Mouse (Mus musculus) spleen, postnatal 10 days (tissue): ENCODE results near the gene Hs2st1.

Experiments used
- DNase-seq, 2 experiments: peaks; one replicate each; pipeline ENCODE4 v3.0.0; 2021 to 2022; ENCODE audit warnings: low spot score in 2 of 2

Gene Hs2st1

DNA sequence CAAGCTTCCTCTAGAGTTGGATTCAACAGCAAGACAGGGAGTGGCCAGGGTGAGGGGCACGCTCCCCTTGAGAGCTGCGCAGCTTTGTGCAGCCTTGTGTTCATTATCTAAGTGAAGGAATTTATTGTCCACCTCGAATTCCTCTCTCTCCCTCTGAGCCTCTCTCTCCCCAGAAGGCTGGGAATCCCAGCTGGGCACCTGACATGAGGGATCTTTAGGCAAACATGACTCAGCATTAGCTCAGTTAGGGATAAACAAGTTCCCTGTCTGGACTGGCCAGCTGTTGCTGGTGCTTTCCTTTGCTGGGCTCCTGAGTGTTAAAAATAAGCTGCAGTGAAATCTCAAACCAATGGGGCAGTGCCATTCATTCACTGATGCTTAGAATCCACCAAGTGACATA, 63.8 kb downstream of the Hs2st1 start:
- DNase-seq = no peak

DNA sequence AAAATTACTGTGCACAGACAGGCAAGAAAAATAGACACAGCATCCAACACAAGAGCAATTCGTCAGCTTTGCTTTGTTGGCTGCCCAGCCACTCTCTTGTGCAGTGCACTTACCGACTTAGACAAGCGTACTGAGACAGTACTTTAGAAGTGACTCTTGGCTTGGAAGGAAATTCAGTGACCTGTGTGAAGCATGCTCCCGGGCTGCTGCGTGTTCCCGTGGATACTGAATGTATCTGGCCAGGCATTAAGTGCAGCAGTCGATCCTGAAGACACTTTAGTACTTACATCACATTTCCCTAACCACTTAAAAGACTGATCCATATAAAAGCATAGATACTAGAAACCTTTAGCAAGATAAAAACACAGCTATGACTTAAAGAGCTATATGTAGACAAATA, 68.1 kb downstream of the Hs2st1 start:
- no peak for DNase-seq

DNA sequence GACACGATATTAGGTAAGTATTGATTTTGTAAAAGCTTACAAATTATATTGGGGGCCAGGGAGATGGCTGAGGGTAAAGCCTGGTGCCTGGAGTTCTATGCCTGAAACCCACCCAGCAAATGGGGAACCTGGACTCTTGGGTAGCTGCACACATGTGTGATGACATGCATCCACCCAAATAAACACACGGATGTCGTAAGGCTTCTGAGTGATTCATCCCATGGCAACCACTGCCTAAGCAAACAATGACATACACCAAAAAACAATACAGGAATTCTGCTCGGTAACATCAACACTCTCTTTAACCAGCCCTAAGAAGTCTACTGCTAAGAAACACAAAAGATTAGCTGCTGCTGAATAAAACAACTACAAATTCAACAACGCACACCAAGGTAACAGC, 73.2 kb downstream of the Hs2st1 start:
- DNase-seq = no peak

DNA sequence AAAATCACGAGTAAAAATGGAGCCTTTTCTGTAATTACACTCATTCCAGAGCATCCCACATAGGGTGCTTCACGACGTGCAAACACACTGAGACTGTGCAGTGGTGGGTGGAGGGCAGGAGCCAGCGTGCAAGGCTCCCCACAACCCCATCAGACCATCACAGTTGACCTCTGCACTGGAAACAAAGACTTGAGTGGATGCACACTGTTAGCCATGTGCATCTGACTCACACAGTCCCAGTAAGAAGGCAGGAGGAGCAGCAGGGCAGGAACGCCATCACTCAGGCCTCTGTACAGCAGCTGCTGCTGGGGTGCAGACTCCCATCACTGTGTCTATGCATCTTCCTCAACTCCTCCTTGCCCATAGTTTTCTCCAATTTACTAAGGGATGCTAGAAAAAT, 75.1 kb downstream of the Hs2st1 start:
- no peak for DNase-seq

DNA sequence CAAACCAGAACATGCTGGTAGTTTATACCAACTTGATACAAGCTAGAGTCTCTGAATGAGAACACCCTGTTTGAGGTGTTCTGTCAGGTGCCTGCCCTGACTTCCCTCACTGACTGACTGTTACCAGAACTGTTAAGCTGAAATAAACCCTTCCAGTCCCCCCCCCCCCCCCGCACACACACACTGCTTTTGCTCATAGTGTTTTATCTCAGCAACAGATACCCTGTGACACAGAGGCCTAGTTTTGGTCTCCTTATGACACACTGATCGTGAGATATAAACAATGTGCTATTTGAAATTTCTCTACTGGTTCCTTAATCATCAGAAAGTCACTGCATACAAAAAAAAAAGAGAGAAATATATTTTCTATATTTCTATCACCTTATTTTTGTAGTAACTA, 81.2 kb downstream of the Hs2st1 start:
- no peak for DNase-seq

DNA sequence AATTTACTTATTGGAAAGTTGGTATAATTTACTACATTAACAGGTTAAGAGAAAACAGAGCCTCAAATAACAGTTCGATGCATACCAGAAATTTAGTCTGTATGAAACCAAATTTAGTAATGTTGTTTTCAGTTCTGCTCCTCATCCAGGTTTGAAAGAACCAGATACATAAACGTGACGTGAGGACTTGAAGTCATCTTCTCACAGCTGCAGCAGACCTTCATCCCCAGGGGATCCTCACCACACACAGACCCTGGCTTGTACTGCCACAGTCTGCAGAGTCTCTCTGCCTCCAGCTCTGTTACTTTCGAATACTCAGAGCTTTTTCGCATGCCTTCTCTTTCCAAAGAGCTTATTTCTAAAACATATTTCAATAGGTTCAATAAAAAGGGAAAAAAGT, 89.4 kb downstream of the Hs2st1 start:
- DNase-seq = peak in 1 of 2 experiments; percentile 48

DNA sequence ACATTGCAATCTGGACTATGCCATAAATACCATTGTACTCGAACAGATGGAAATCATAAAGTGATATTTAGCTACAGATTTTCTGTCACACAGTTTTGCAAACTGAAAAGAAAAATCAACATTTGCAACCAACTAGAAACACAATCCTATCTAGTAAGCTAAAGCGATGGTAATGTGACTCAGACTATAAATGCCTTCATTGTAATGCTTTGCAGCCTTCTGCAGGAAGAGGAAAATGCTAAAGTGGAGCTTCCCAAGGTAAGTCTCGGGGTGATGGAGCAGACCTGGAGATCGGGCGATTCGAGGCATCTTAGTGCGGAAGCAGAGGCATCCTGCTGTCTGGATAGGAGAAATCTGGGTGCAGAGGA, 91.6 kb downstream of the Hs2st1 start:
- no peak for DNase-seq

DNA sequence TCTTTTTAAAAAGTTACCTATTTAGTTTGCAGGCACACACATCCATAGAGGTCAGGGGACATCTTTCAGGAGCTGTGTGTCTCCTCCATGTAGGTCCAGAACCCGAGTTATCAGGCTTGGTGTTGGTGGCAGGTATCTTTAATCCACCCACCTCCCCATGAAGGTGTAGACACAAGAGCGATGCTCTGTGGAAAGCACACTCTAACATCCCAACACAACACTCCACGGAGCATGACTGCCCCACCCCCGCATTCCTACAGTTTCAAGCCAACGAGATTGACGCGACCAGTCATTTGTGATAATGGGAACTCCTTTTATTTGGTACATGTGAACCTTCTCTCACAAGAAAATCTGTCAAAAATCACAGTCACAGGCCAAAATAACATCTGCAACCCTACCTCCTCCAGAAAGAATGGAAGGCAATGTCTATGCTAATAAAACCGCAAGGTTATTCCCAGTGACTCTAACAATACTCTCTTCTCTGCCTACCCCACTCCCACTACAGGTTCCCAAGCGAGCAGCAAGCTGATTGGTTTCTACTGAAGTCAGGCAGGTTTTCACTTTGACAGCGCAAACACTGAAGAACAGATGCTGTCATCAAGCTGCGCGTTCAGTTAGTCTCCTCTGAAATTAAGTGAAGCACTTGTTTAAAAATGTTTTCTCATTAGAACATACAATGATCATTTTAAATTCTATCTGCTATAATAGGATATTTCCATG, 92.1 kb downstream of the Hs2st1 start:
- no peak for DNase-seq

DNA sequence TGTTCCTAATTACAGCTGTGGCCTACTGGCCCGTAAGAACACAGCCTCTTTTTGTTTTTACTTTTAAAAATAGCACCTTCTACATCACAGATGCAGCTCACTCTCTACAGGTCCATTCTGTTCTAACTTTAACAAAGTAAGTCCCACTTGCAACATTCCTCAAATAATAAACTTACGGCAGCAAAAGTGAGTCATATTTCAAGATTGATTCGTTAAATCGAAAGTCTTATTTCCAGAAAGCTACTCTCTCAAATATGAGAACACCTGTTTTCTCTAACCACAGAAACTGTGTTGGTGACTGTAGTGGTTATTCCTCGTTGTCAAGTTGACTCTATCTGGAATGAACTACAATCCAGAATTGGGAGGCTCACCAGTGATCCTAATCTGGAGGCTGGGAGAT, 94.1 kb downstream of the Hs2st1 start:
- DNase-seq = no peak

DNA sequence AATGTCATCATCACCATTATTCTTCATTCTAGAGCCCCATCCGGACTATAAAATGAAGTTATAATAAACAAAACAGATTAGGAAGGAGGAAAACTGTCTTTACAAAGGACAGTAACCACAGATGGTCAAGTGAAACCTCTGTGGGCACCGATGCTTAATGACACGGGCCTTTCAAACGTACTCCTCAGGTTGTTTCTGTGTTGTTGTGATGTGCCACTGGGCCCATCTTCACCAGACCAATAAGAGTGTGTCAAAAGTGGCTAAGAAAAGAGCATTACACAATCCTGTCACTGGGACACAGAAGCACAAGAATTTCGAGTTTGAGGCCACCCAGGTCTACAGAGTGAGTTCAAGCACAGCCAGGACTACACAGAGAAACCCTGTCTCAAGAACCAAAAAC, 95.3 kb downstream of the Hs2st1 start:
- DNase-seq = no peak

DNA sequence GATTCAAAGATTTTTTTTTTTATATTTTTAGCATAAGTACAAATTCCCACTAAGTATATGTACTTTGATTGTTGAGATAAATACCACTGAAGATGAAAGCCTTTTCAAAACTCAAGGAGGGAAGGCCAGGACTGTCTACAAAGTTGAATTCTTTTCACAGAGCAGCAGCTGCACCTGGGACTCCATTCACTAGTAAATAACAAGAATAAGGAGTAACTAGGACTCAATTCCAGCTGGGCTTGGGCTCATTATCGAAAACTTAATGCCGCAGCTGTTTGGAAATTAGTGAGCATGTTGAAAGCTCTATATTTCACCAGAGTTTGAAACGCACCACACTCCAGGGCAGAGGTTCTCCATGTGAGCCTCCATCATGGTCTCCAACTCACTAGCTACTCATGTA, 98.0 kb downstream of the Hs2st1 start:
- no peak for DNase-seq

DNA sequence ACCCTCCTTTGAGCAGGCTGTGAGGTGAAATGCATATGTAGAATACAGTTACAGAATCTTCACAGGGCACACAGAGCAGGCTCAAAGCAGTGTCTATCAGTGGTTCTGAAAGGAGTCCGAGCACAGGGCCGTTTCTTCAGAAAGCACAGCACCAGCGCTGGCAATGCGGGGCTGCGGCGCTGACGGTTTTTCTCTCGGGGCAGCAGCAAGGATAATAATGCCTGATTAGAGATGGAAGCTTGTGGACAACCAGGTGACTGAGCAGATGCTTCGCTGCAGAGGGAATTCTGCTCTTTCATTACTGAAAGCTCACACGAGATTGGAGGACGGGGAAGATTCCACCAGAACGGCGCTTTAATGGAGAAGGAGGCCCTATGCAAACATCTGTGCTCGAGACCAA, 99.1 kb downstream of the Hs2st1 start:
- DNase-seq = no peak

DNA sequence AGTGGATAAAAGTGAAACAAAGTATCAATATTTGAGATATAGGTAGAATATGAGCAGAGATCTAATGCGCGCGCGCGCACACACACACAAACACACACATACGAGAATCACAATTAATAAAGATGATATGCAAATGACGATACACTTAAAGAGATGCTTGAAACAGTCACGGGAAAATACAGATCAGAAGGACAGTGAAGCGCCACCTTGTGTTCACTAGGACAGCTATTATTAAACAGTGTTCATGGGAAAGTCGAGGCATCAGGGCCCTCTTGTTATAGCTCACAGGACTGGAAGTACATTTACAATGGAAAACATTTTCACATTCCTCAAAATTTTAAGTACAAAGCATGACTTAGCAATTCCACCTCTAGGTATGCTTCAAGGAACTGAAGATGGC, 102.5 kb downstream of the Hs2st1 start:
- no peak for DNase-seq

DNA sequence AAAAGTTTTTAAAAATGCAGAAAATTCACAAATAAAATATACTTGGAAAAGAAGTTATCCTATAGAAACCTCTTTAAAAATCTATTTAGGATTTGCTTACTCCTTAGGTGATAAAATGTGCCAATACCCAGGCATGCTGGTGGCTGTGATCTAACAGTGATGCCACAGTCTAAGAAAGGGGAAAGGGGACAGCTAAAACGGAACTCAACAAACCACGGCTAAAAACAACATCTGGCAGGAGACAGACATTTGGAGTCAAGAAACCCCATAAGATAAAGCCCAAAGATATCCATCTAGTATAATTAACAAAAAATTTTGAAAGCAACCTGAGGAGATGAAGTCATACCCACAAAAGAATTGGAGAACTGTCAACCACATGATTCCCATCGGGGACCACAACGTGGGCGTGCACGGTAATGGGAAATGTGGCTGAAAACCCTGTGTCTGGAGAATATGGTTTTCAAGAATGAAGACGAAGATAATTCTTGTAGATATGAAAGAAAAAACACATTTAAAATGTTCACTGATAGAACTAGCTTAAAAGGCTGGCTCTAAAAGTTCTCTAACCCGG, 103.8 kb downstream of the Hs2st1 start:
- DNase-seq = no peak

DNA sequence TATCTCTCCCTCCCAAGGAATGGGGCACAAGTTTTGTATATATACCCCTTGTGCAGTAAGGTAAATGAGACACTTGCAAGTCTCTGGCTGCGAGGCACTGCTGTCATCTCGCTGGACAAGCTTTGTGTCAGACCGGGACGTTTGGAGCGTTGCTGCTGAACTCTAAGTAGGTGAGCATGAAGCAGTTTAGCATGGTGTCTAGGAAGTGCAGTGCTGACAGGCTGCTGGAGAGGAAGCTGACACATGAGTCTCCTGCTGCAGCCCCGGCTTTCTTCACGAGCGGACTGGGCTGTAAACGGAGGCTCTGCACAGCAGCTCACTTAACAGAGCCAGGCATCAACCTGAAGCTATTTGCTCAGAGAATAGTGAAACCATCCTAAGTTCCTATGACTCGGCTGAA, 107.3 kb downstream of the Hs2st1 start:
- DNase-seq = no peak

DNA sequence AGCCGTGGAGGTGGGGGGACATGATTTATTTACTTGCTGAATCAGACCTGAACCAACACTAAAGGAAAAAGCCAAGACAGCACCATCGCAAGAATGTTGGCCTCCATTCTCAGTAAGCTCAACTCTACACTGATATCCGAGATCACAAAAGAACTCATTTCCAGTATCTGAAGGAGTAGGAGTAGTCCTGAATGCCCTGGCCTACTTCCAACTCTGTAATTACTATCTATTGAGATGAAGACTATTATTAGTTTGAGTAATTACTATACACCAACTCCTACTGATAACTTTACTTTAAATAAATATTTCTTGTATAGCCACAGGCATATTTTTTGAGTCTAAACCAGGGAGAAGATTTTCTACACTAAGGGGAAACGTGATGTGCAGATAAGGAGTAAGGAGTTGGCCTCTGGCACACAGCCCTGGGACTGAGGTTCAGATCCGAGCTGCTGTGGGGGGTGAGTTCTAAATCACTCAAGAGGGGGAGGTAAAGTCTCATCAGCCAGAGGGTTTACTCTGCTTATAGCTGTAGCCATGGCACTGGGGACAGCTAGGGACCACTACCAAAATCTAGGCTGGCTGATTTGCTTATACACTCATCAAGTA, 109.7 kb downstream of the Hs2st1 start:
- no peak for DNase-seq

DNA sequence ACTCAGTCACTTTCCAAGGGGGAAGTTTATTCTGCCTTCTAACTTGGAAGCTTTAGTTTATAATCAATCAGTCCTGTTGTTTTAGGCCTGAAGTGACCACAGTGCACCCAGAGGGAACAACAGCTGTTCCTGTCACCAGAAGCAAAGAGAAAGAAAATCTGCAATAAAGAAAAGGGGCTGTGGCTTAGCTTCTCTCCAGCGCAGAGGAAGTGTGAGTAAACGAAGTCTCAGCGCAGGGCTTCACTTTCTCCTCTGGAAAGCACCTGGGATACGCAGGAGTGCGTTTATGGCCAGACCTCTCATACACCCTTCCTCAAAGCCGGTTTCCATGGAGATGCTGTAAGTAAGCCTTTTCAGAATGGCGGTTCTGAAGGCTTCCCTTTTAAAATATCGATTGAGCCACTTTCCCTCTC, 110.7 kb downstream of the Hs2st1 start:
- DNase-seq = no peak

DNA sequence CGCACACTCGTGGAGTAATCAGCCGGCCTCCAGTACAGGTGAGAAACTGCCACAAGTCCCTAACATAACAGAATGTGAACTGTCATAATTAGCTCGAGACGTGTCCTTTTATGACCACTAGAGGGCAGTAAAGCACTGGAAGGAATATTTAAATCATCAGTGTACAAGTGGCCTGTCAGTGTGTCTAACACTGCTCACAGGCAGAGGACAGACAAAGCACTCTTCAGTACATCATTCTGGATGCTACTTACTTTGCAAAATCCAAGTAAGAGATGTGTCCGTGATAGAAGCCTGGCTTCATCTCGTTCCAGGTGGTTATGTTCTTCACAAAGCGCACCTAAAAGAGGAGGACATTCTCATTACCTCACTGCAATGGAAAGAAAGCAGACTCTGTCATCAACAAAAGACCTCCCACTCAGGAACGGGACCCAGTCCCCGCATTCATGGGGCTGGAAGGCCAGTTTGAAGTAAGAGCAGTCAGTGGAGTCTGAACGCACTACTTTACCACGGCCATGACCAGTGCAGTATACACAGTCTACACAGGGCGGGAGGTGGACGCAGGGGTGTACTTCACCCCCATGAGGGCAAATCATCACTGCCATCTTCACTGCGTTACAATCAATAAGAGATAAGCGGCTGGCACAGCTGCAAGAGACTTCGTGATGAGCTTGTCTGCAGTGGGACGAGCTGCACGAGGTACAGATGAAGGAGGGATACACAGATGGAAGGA, 116.1 kb downstream of the Hs2st1 start:
- DNase-seq = peak; percentile 21 to 40

DNA sequence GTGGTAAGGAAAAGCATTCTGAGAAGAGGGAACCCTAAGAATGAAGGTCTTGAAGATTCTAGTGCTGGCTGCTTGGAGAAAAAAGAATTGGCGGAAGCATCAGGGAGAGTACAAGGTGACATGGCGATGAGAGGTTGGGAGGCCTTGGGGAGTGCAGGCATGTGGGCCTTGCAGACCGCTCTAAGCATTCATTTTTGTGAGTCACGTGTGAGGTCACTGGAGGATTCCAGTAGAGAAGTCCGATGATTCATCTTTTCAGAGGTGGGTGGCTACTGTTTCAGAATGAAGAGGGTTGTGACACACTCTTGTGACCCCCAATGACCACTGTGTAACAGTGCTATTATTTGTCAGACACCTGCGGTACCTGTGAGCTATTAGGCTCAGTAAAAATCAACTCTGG, 121.0 kb downstream of the Hs2st1 start:
- no peak for DNase-seq

DNA sequence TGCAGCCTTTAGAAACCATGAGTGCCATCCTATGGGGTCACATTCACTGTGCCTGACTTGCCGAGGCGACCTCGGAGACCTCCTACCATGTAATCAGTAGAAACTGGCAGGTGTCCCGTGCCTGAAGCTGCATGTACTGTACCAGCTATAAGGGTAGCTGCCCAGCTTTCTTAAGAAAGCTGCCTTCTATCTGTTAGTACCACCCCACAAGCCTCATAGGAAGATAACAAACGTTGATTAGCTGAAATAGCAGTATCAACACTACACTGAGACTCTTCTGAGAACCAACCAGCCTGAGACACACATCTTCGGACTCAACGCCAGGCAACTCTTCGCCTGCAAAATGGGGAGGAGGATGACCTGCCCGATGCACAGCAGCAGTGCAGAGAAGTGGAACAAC, 122.1 kb downstream of the Hs2st1 start:
- DNase-seq = no peak

DNA sequence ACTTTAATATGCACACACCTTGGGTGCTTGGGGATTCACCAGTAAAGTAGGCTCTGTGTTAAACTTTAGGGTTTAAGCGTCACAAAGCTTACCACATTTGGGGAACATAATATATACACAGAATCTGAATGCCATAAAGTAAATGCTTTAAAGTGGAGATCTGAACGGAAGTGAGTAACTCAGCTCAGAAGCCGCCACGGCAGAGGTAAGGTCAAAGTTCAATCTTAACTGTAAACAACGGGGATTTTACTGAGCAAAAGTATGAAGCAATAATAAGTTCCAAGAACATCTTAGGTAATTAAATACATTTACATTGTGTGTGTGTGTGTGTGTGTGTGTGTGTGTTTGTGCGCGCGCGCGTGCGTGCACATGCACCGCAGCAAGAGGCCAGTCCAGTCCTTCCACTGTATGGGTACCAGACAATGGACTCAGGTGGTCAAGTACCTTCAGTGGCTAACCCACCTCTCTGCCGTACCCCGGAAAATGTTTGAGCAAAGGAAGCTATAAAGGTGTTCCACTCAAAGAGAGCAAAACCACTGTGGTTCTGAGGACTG, 123.8 kb downstream of the Hs2st1 start:
- no peak for DNase-seq

DNA sequence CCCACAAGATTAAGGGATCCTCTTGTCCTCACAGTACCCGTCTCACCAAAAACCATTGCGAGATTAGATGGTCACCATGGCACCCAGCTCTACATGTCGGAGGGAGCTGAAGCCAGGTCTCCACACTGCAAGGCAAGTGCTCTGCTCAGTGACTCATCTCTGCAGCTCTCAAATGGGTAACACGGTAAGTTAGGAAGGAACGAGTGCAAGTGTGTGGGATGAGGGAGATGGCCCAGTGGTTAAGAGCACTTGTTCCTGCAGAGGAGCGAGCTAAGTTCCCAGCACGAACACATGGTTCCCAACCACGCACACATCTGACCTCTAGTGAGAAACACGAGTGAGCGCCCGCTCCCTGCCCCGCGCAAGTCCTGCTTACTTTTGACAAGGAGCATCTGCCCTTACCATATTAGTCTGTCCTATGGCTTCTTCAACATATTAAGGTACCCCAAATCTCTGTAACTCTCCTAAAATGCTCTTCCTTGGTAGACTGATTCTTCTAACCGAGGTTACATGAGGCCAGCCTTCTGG, 132.0 kb downstream of the Hs2st1 start:
- no peak for DNase-seq
